Mouse (Mus musculus) hindbrain, embryonic 12.5 days (tissue): ENCODE measurements around the gene Scn3b. TPM values are rescaled to one million over a fixed set of nuclear protein-coding genes. Genes with fewer than 3 reads are reported as not detected.
A peak's percentile ranks its signal among the peaks of the same experiment; 100 is the strongest.

Source experiments
- ATAC-seq: fragments of 200-750 bp; cut with Nextera tagmentation; 2 replicates; pipeline ENCODE4 v1.8.0; 2017; ENCODE audit warnings: moderate TSS enrichment; ENCODE audit not compliant: low FRiP score
- H3K27ac ChIP-seq: fragments of 300-500 bp; sonication (generic); 2 replicates; pipeline ENCODE4 v1.5.1; 2016; ENCODE audit warnings: mild to moderate bottlenecking
- H3K27me3 ChIP-seq: fragments of 300-500 bp; sonication (generic); 2 replicates; pipeline ENCODE4 v1.6.1; 2016; ENCODE audit warnings: mild to moderate bottlenecking
- H3K36me3 ChIP-seq: fragments of 300-500 bp; sonication (generic); 2 replicates; pipeline ENCODE4 v1.6.1; 2016; ENCODE audit warnings: mild to moderate bottlenecking
- H3K4me1 ChIP-seq: fragments of 300-500 bp; sonication (generic); 2 replicates; pipeline ENCODE4 v1.6.1; 2016
- H3K4me2 ChIP-seq: fragments of 300-500 bp; sonication (generic); replicated peaks from 2 replicates; pipeline ENCODE4 v1.6.1; 2016; ENCODE audit warnings: mild to moderate bottlenecking
- H3K4me3 ChIP-seq: fragments of 300-500 bp; sonication (generic); 2 replicates; pipeline ENCODE4 v1.5.1; 2016; ENCODE audit warnings: mild to moderate bottlenecking
- H3K9ac ChIP-seq: fragments of 300-500 bp; sonication (generic); 2 replicates; pipeline ENCODE4 v1.6.1; 2016; ENCODE audit warnings: mild to moderate bottlenecking, moderate library complexity
- H3K9me3 ChIP-seq: fragments of 300-500 bp; sonication (generic); replicated peaks from 2 replicates; pipeline ENCODE4 v1.6.1; 2016; ENCODE audit warnings: mild to moderate bottlenecking
- WGBS: fragments of 180-500 bp; shearing (Covaris S2); methylation state at CpG from one replicate; pipeline ENCODE4 v1.1.7; 2016; 5-methylcytosine and 5-hydroxymethylcytosine counted together
- polyA plus RNA-seq: library from polyadenylated mRNA; unstranded; fragments of >200 nt; fragmentation: Nextera tagmentation; extraction: Ambion mirVana; gene quantifications from 2 replicates; pipeline ENCODE4 v1.2.1, GENCODE M21; 2016

Scn3b gene
- polyA plus RNA-seq, 1 experiment from 2014 or later, result 49.9 TPM

DNA sequence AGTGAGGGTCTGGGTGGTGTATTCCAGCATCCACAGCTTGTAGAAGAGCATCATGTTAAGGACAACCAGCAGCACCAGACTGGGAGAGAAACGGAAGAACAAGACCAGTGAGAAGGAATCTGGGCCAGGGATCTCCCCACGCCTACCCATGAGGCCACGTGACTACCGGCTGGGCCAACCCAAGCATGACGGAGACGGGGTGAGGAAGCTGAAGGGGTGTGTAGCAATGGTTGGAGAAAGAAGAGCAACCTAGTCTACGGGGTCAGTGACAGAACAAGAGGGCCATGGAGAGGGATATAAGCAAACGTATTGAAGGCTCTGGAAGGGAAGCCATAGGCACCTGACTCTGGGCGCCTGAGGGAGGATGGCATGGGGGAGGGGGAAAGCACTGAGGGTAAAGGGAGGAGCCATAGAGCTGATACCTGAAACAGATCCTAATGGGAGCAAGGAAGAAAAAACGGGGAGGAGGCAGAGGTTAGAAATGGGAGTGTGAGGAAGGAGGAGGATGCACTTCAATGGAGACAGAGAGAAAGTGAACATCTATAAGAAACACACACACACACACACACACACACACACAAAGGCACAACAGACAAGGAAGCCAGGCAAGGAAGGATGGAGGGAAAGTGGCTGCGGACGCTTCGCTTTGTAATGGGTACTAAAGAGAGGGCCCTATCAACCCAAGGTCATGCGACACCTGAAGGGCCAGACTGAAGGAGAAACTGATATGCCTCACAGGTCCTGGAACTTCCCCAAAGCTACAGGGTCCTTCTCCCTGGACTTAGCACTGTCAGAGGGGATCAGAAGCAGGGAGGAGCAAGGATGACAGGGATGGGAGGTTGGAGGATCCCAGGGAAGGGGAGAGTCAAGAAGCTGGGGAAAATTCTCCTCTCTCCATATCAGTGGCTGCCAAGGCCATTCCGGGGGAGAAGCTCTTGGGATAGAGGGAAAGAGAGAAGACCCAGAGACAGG is 31.3 kb downstream of the Scn3b start:
- Histone ChIP-seq H3K4me1 (no peaks in the 10 kb centered on the region), H3K4me3 (no peak overlapping the region), H3K9me3 (no peaks in the 10 kb centered on the region), H3K36me3 (peaks cover 66% of the 10 kb centered on the region), H3K27ac (no peak overlapping the region), H3K27me3 (no peaks in the 10 kb centered on the region), H3K9ac (no peak overlapping the region), H3K4me2 (no peak overlapping the region)
- WGBS, result 92% methylated on average over 15 of the region's 15 CpGs
- no peak for ATAC-seq

DNA sequence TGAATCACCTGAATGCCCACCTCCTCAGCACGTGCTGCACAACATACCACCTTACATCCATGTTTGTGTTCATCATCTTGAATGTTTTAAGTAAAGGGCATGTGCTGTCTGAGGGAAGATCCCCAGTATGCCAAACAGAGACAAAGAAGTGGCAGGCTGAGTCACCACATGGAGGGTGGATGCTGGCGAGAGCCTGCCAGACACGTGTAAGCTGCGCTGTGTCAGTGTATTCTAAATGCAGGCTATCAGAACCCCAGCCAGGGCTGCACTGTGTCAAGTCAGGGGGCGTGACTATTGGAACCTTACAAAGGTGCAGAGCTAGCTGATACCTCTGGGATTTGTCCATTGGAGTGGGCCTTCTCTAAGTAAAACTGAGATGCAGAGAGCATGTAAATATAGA is 32.5 kb downstream of the Scn3b start:
- no peak overlapping the region for H3K4me3 ChIP-seq
- no peaks in the 10 kb centered on the region for H3K27me3 ChIP-seq
- H3K4me2 ChIP-seq, result no peak overlapping the region
- H3K36me3 ChIP-seq, result peaks cover 77% of the 10 kb centered on the region
- no peaks in the 10 kb centered on the region for H3K4me1 ChIP-seq
- 93% methylated on average over 5 of the region's 5 CpGs for WGBS
- no peak overlapping the region for H3K27ac ChIP-seq
- ATAC-seq, result no peak
- no peaks in the 10 kb centered on the region for H3K9me3 ChIP-seq
- H3K9ac ChIP-seq, result no peak overlapping the region

DNA sequence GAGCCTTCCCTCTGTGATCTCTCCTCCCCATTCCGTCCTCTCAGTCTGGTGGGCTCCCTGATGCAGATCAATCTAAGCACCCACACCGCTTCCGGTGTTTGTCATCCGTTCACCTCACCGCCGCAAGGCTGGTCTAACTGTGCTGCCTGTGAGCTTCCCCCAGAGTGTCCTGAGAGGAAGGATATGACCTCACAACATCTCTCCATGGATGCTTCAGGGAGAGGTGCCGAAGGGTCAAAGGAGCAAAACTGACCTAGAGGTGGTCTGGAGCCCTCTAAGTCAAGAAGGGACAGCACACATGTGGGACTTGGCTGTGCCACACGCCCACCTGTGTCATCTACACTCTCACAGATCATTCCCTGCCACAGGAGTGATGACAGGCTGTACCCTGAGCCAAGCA is 33.4 kb downstream of the Scn3b start:
- 92% methylated on average over 8 of the region's 8 CpGs for WGBS
- no peak overlapping the region for H3K9ac ChIP-seq
- no peaks in the 10 kb centered on the region for H3K4me1 ChIP-seq
- no peaks in the 10 kb centered on the region for H3K9me3 ChIP-seq
- no peak for ATAC-seq
- H3K27me3 ChIP-seq, result no peaks in the 10 kb centered on the region
- no peak overlapping the region for H3K27ac ChIP-seq
- H3K36me3 ChIP-seq, result peaks cover 80% of the 10 kb centered on the region
- H3K4me2 ChIP-seq, result no peak overlapping the region
- no peak overlapping the region for H3K4me3 ChIP-seq

DNA sequence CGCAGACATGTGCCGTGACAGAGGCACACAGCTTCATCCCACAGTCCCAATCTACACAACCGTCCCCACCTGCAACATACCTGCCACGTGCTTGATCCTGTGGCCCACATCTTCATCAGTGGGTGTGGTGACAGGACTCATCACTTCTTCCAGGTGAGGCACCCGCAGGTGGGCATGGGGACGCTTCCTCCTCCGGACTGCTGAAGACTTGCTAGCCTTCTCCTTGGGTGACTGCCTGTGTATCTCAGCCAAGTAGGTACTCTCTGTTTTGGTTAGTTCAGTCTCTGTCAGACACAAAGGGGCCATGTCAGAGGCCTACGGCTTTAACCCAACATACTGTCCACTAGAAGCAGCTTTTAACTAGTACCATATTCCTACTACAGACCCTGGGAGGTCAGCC is 35.2 kb downstream of the Scn3b start:
- Histone ChIP-seq H3K9ac (no peak overlapping the region), H3K4me3 (no peak overlapping the region), H3K9me3 (no peaks in the 10 kb centered on the region), H3K4me2 (no peak overlapping the region), H3K36me3 (peaks cover 73% of the 10 kb centered on the region), H3K27ac (no peak overlapping the region), H3K4me1 (no peaks in the 10 kb centered on the region), H3K27me3 (no peaks in the 10 kb centered on the region)
- ATAC-seq, result no peak
- WGBS, result 95% methylated on average over 8 of the region's 8 CpGs

DNA sequence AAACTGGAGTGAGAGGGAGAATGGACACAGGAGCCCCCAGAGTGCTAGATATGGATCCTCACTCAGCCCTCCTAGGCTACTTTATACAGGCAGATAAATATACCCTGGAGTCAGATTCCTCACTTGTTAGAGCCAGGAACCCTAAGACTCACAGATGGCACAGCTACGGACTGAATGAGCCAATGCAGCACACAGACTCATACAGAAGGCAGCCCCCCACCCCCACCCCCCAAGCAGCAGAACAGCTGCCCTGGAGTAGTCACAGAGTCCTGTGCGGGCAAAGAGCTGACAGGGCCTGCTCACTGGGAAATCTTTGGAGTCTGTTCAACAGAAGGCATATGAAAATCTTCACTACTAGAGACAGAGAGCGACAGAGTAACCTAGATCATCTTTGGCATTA is 38.3 kb downstream of the Scn3b start:
- Histone ChIP-seq H3K4me1 (no peaks in the 10 kb centered on the region), H3K9me3 (no peaks in the 10 kb centered on the region), H3K9ac (no peak overlapping the region), H3K27me3 (no peaks in the 10 kb centered on the region), H3K27ac (no peak overlapping the region), H3K4me2 (no peak overlapping the region), H3K4me3 (no peak overlapping the region), H3K36me3 (peaks cover 65% of the 10 kb centered on the region)
- ATAC-seq, result no peak
- WGBS, result 71% methylated on average over 3 of the region's 3 CpGs

DNA sequence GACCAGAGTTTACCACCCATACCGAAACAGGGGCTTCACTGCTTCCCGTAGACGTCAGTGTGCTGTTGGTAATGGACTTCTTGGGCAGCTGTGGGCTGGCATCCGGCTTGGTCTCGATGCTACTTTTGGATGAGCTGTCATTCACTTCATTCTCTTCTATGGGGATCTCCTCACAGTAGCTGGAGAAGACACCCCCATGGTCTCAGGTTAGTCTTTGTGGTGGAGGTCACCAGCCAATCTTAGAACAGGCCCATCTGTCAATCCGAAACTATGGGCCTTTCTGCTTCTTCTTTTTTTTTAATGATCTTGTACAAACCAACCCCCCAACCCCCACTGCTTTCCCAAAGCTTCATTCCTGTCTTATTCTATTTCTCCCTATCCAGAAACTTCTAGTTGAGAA is 40.9 kb downstream of the Scn3b start:
- Histone ChIP-seq H3K4me2 (no peak overlapping the region), H3K9ac (no peak overlapping the region), H3K27ac (no peak overlapping the region), H3K36me3 (peaks cover 54% of the 10 kb centered on the region), H3K9me3 (no peaks in the 10 kb centered on the region), H3K4me1 (no peaks in the 10 kb centered on the region), H3K4me3 (no peak overlapping the region), H3K27me3 (no peaks in the 10 kb centered on the region)
- WGBS, result 95% methylated on average over 6 of the region's 6 CpGs
- no peak for ATAC-seq

DNA sequence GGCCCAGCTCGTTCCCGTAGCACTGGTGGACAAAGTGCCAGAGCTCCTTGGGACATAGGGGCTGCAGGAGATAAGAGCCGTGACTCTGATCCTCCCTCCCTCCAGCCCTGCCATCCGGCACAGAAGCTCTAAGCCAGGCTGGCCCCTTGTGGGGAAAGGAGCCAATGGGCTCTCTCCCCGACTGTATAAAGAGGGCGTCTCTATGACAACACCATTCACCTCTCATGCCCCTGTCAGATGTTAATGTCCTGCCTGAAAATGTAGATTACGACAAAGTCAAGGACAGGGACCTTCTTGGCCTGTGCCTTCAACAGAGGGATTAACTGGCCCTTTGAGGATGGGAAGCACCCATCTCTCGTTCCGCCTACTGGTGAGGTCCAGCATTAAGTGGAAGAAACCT is 42.8 kb downstream of the Scn3b start:
- Histone ChIP-seq H3K9ac (no peak overlapping the region), H3K27ac (no peak overlapping the region), H3K36me3 (peaks cover 38% of the 10 kb centered on the region), H3K27me3 (no peaks in the 10 kb centered on the region), H3K4me1 (no peaks in the 10 kb centered on the region), H3K4me3 (no peak overlapping the region), H3K9me3 (no peaks in the 10 kb centered on the region), H3K4me2 (no peak overlapping the region)
- ATAC-seq, result no peak
- 66% methylated on average over 9 of the region's 9 CpGs for WGBS

DNA sequence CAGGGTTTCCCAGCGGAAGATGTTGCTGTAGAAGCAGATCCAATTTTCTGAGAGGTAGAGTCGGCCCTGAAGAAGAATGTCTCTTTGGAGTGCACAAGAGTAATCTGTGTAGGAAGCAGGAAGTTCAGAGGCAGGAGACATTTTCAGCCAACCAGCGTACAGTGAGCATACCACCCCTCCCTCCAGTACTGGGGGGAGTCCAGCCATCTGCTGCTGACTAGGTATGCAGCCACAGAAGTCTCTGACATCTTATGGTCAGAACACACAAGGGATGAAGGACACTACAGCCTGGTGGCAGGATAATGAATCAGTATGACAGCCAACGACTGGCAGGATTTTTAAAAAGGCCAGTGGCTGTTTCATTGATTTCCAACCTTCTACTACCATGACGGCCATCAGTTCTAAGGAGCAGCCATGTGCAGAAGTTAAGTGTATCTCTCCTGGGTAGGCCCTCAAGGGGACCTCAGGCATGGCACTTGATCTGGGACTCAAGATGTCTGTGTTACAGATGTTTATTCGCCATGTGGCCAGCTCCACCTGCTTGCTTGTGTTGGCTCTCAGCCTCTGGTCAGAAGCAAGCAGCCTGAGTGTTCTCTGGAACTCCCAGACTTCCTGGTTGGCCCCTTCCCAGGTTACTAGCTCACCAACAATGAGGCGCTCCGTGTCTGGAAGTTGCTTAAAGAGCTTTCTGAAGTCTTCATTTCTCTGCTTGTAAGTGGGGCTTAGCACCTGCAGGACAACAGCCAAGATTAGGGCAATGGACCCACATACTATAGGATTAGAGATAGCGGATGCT is 48.0 kb downstream of the Scn3b start:
- no peak for ATAC-seq

DNA sequence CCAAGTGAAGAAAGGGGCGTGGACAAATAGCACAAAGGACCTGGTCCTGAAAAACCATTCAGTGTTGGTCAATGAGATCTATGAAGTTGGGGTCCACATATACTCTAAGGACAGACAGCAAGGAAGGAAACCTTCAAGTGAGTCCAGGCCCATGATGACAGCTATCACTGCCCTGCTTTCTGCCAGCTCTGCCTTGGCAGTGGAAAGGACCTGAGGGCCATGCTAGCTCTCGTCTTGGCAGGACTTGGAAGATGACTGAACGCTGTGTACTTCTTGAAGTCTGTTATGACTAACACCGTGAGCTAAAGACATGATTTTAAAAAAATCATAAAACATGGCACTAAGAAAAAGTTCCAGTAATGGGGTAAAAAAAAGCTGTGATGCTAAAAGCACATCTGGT is 48.7 kb downstream of the Scn3b start:
- Histone ChIP-seq H3K27ac (no peak overlapping the region), H3K9ac (no peak overlapping the region), H3K4me2 (no peak overlapping the region), H3K27me3 (no peaks in the 10 kb centered on the region), H3K4me3 (no peak overlapping the region), H3K36me3 (peaks cover 17% of the 10 kb centered on the region), H3K9me3 (no peaks in the 10 kb centered on the region), H3K4me1 (peaks cover 10% of the 10 kb centered on the region)
- ATAC-seq, result no peak
- WGBS, result 92% methylated on average over 4 of the region's 4 CpGs

More for the DNA sequence above, 48.0 kb downstream of the Scn3b start:
- no peak overlapping the region for H3K4me3 ChIP-seq
- peaks cover 10% of the 10 kb centered on the region for H3K4me1 ChIP-seq
- 89% methylated on average over 9 of the region's 9 CpGs for WGBS
- H3K27ac ChIP-seq, result no peak overlapping the region
- no peaks in the 10 kb centered on the region for H3K27me3 ChIP-seq
- H3K9ac ChIP-seq, result no peak overlapping the region
- H3K36me3 ChIP-seq, result peaks cover 17% of the 10 kb centered on the region
- H3K9me3 ChIP-seq, result no peaks in the 10 kb centered on the region
- H3K4me2 ChIP-seq, result no peak overlapping the region

DNA sequence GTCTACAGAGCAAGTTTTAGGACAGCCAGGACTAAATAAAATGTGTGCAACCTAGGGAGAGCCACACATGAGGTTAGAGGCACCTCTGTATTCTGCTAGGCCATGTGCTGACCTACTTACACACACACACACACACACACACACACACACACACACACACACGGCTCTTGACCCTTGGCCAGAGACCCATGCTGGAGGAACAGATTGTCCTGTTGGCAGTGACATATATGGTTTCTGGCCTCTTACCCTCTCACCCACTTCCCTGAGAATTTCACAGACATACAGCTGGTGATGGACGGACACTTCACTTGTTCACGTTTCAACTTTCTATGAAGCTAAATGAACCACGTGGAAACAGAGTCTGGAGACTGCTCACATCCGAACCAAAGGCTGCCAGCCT is 49.8 kb downstream of the Scn3b start:
- Histone ChIP-seq H3K4me3 (no peak overlapping the region), H3K27me3 (no peaks in the 10 kb centered on the region), H3K9me3 (no peaks in the 10 kb centered on the region), H3K9ac (no peak overlapping the region), H3K27ac (no peak overlapping the region), H3K4me2 (no peak overlapping the region), H3K36me3 (peaks cover 17% of the 10 kb centered on the region), H3K4me1 (peaks cover 10% of the 10 kb centered on the region)
- 88% methylated on average over 5 of the region's 5 CpGs for WGBS
- ATAC-seq, result no peak

DNA sequence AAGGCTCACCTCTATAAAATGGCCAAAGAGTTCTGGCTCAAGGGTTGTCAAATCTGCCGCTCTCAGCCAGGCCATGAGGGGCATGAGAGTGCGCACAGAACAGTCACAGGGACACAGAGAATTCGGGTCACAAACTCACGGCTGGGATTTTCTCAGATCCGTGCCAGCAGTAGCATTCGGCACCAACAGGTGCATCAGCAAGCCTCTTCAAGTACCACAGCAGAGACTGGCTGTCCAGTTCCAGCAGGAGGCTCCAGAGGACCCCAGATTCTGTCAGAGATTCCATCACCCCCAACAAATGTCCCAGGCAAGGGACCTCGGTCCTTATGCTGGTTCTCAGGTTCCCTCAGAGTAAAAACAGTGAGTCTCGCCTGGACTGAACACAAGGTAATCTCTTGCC is 51.4 kb downstream of the Scn3b start:
- Histone ChIP-seq H3K36me3 (peaks cover 12% of the 10 kb centered on the region), H3K9ac (no peak overlapping the region), H3K4me3 (no peak overlapping the region), H3K27me3 (no peaks in the 10 kb centered on the region), H3K4me2 (no peak overlapping the region), H3K9me3 (no peaks in the 10 kb centered on the region), H3K27ac (no peak overlapping the region), H3K4me1 (peaks cover 10% of the 10 kb centered on the region)
- WGBS, result 87% methylated on average over 8 of the region's 8 CpGs
- no peak for ATAC-seq

DNA sequence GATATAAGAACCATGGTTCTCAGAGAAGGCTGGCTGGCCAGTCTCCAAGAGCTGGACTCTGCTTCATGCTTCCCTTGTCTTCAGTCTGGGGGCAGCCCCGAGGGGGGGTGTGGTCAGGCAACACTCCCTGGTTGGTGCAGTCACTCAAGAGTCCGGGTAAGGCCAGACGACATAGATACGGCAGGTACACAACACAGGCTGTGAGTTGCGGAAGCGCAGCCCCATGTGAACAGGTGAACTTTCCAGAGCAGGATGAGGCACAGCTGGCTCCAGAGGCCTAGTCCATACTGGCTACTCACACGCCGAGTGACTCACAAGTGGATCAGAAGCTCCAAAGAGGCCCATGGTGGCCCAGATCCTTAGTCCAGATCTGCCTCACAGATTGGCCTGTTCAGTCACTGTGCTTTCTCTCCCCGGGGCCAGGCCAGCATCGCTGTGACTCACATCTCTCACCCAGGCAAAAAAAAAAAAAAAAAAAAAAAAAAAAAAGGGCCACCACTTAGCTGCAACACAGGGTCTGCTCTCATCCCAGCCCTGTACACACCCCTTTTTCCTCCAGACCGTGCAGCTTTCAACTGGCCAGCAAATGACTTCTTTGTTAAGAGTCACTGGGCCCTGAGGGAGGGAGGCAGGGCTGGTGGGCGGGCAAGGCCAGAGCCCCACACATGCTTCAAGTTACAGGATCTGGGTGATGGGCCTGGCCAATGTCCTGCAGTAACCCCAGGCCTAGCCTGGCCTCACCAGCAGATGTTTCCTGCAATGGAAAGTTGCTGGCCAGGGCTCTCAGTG is 52.1 kb downstream of the Scn3b start:
- Histone ChIP-seq H3K9me3 (no peaks in the 10 kb centered on the region), H3K9ac (no peak overlapping the region), H3K4me1 (peaks cover 10% of the 10 kb centered on the region), H3K27ac (peak overlapping the region; percentile 57; the same call in 1 of the 2 replicates), H3K4me3 (no peak overlapping the region), H3K27me3 (no peaks in the 10 kb centered on the region), H3K36me3 (peaks cover 10% of the 10 kb centered on the region), H3K4me2 (no peak overlapping the region)
- peak; percentile 53 for ATAC-seq
- 48% methylated on average over 12 of the region's 12 CpGs for WGBS
